Mouse (Mus musculus): ENCODE data around the gene Tmem209. TPM values are rescaled to one million over a fixed set of nuclear protein-coding genes. Genes with fewer than 3 reads are reported as not detected.

Gene Tmem209
- polyA plus RNA-seq, 1 experiment from 2014 or later, result 29.9 TPM

- Histone ChIP-seq H3K27me3 (ENCODE audit: control insufficient read depth, insufficient read depth, low read length) (no peaks in the 10 kb centered on the region), H3K4me1 (ENCODE audit: control insufficient read depth, insufficient read depth, low read length) (peaks cover 30% of the 10 kb centered on the region), H3K27ac (ENCODE audit: low read length) (peak overlapping the region; percentile 88), H3K4me2 (ENCODE audit: low read depth, low read length) (peak overlapping the region; percentile 82), H3K9ac (ENCODE audit: low read length) (peak overlapping the region; percentile 85), H3K4me3 (replicated peaks; ENCODE audit: low read length) (no peak overlapping the region), H3K9me3 (replicated peaks; ENCODE audit: control insufficient read depth, low read length) (no peaks in the 10 kb centered on the region), H3K36me3 (ENCODE audit: control insufficient read depth, insufficient read depth, low read length) (no peaks in the 10 kb centered on the region)
- WGBS, result 15% methylated on average over 19 of the region's 19 CpGs
- peak; percentile 80 for ATAC-seq (ENCODE audit: insufficient read depth, low FRiP score)
These were observed 48.7 kb downstream of the Tmem209 start for GRCm38 (mm10) chr6:30460750-30461446.

GRCm38 (mm10) chr6:30459811-30460749 is 49.5 kb downstream of the Tmem209 start:
- Histone ChIP-seq H3K36me3 (ENCODE audit: control insufficient read depth, insufficient read depth, low read length) (no peaks in the 10 kb centered on the region), H3K9ac (ENCODE audit: low read length) (peak overlapping the region; percentile 85), H3K4me3 (replicated peaks; ENCODE audit: low read length) (peak overlapping the region; percentile 61), H3K4me1 (ENCODE audit: control insufficient read depth, insufficient read depth, low read length) (peaks cover 30% of the 10 kb centered on the region), H3K9me3 (replicated peaks; ENCODE audit: control insufficient read depth, low read length) (no peaks in the 10 kb centered on the region), H3K27me3 (ENCODE audit: control insufficient read depth, insufficient read depth, low read length) (no peaks in the 10 kb centered on the region), H3K4me2 (ENCODE audit: low read depth, low read length) (peak overlapping the region; percentile 82), H3K27ac (ENCODE audit: low read length) (peak overlapping the region; percentile 88)
- WGBS, result 6% methylated on average over 40 of the region's 40 CpGs
- peak; percentile 34; the same call in 1 of the 2 replicates for ATAC-seq (ENCODE audit: insufficient read depth, low FRiP score)

GRCm38 (mm10) chr6:30459056-30459747 is 50.4 kb downstream of the Tmem209 start:
- ATAC-seq (ENCODE audit: insufficient read depth, low FRiP score), result no peak
- WGBS, result 73% methylated on average over 16 of the region's 16 CpGs
- Histone ChIP-seq H3K27me3 (ENCODE audit: control insufficient read depth, insufficient read depth, low read length) (no peaks in the 10 kb centered on the region), H3K4me2 (ENCODE audit: low read depth, low read length) (peak overlapping the region; percentile 82), H3K4me1 (ENCODE audit: control insufficient read depth, insufficient read depth, low read length) (peaks cover 30% of the 10 kb centered on the region), H3K27ac (ENCODE audit: low read length) (no peak overlapping the region; the same call in 1 of the 2 replicates), H3K9ac (ENCODE audit: low read length) (peak overlapping the region; percentile 85), H3K36me3 (ENCODE audit: control insufficient read depth, insufficient read depth, low read length) (no peaks in the 10 kb centered on the region), H3K4me3 (replicated peaks; ENCODE audit: low read length) (peak overlapping the region; percentile 61), H3K9me3 (replicated peaks; ENCODE audit: control insufficient read depth, low read length) (no peaks in the 10 kb centered on the region)

- Histone ChIP-seq H3K4me1 (ENCODE audit: control insufficient read depth, insufficient read depth, low read length) (peaks cover 30% of the 10 kb centered on the region), H3K27me3 (ENCODE audit: control insufficient read depth, insufficient read depth, low read length) (no peaks in the 10 kb centered on the region), H3K4me2 (ENCODE audit: low read depth, low read length) (no peak overlapping the region), H3K4me3 (replicated peaks; ENCODE audit: low read length) (no peak overlapping the region), H3K36me3 (ENCODE audit: control insufficient read depth, insufficient read depth, low read length) (no peaks in the 10 kb centered on the region), H3K9ac (ENCODE audit: low read length) (no peak overlapping the region), H3K27ac (ENCODE audit: low read length) (no peak overlapping the region), H3K9me3 (replicated peaks; ENCODE audit: control insufficient read depth, low read length) (no peaks in the 10 kb centered on the region)
- 82% methylated on average over 5 of the region's 5 CpGs for WGBS
- ATAC-seq (ENCODE audit: insufficient read depth, low FRiP score), result no peak
These were observed 51.0 kb downstream of the Tmem209 start for GRCm38 (mm10) chr6:30458626-30459025.

- H3K27me3 ChIP-seq (ENCODE audit: control insufficient read depth, insufficient read depth, low read length), result no peaks in the 10 kb centered on the region
- ATAC-seq (ENCODE audit: insufficient read depth, low FRiP score), result no peak
- no peak overlapping the region for H3K4me3 ChIP-seq (replicated peaks; ENCODE audit: low read length)
- H3K27ac ChIP-seq (ENCODE audit: low read length), result no peak overlapping the region
- H3K9ac ChIP-seq (ENCODE audit: low read length), result no peak overlapping the region
- H3K4me2 ChIP-seq (ENCODE audit: low read depth, low read length), result no peak overlapping the region
- H3K36me3 ChIP-seq (ENCODE audit: control insufficient read depth, insufficient read depth, low read length), result no peaks in the 10 kb centered on the region
- H3K4me1 ChIP-seq (ENCODE audit: control insufficient read depth, insufficient read depth, low read length), result peaks cover 23% of the 10 kb centered on the region
- no peaks in the 10 kb centered on the region for H3K9me3 ChIP-seq (replicated peaks; ENCODE audit: control insufficient read depth, low read length)
- WGBS, result 97% methylated on average over 7 of the region's 7 CpGs
These were observed 52.6 kb downstream of the Tmem209 start for GRCm38 (mm10) chr6:30456991-30457390.

GRCm38 (mm10) chr6:30439576-30439975 is 70.0 kb downstream of the Tmem209 start:
- Histone ChIP-seq H3K27me3 (ENCODE audit: control insufficient read depth, insufficient read depth, low read length) (no peaks in the 10 kb centered on the region), H3K9ac (ENCODE audit: low read length) (no peak overlapping the region), H3K9me3 (replicated peaks; ENCODE audit: control insufficient read depth, low read length) (no peaks in the 10 kb centered on the region), H3K4me1 (ENCODE audit: control insufficient read depth, insufficient read depth, low read length) (no peaks in the 10 kb centered on the region; the same call in 1 of the 2 replicates), H3K4me2 (ENCODE audit: low read depth, low read length) (no peak overlapping the region), H3K36me3 (ENCODE audit: control insufficient read depth, insufficient read depth, low read length) (peaks cover 15% of the 10 kb centered on the region; the same call in 1 of the 2 replicates), H3K27ac (ENCODE audit: low read length) (no peak overlapping the region), H3K4me3 (replicated peaks; ENCODE audit: low read length) (no peak overlapping the region)
- whole genome bisulfite sequencing, result 94% methylated on average over 10 of the region's 10 CpGs
- no peak for ATAC-seq (ENCODE audit: insufficient read depth, low FRiP score)

- peak; percentile 47; the same call in 1 of the 2 replicates for ATAC-seq (ENCODE audit: insufficient read depth, low FRiP score)
- Histone ChIP-seq H3K4me3 (replicated peaks; ENCODE audit: low read length) (no peak overlapping the region), H3K9me3 (replicated peaks; ENCODE audit: control insufficient read depth, low read length) (no peaks in the 10 kb centered on the region), H3K4me1 (ENCODE audit: control insufficient read depth, insufficient read depth, low read length) (peaks cover 3% of the 10 kb centered on the region), H3K27me3 (ENCODE audit: control insufficient read depth, insufficient read depth, low read length) (no peaks in the 10 kb centered on the region), H3K9ac (ENCODE audit: low read length) (no peak overlapping the region), H3K4me2 (ENCODE audit: low read depth, low read length) (no peak overlapping the region), H3K36me3 (ENCODE audit: control insufficient read depth, insufficient read depth, low read length) (peaks cover 8% of the 10 kb centered on the region; the same call in 1 of the 2 replicates), H3K27ac (ENCODE audit: low read length) (peak overlapping the region; percentile 30; the same call in 1 of the 2 replicates)
- 31% methylated on average over 3 of the region's 3 CpGs for WGBS
These were observed 72.5 kb downstream of the Tmem209 start for GRCm38 (mm10) chr6:30437054-30437453.

- no peak overlapping the region for H3K4me2 ChIP-seq (ENCODE audit: low read depth, low read length)
- no peaks in the 10 kb centered on the region for H3K9me3 ChIP-seq (replicated peaks; ENCODE audit: control insufficient read depth, low read length)
- no peak for ATAC-seq (ENCODE audit: insufficient read depth, low FRiP score)
- no peaks in the 10 kb centered on the region for H3K27me3 ChIP-seq (ENCODE audit: control insufficient read depth, insufficient read depth, low read length)
- peaks cover 3% of the 10 kb centered on the region for H3K4me1 ChIP-seq (ENCODE audit: control insufficient read depth, insufficient read depth, low read length)
- no peak overlapping the region for H3K9ac ChIP-seq (ENCODE audit: low read length)
- 80% methylated on average over 3 of the region's 3 CpGs for WGBS
- peaks cover 3% of the 10 kb centered on the region; the same call in 1 of the 2 replicates for H3K36me3 ChIP-seq (ENCODE audit: control insufficient read depth, insufficient read depth, low read length)
- H3K4me3 ChIP-seq (replicated peaks; ENCODE audit: low read length), result no peak overlapping the region
- H3K27ac ChIP-seq (ENCODE audit: low read length), result no peak overlapping the region
These were observed 73.1 kb downstream of the Tmem209 start for GRCm38 (mm10) chr6:30436476-30436875.

All from stomach, embryonic 16.5 days (tissue).